Mouse (Mus musculus) right cerebral cortex, postnatal 10 days (tissue): ENCODE data around the gene Mat2b.
"Not testable (repeated sequence)": the region's sequence is repeated elsewhere in the genome, so short reads cannot be mapped to it uniquely, and the experiment has no call there.

Experiments used
- DNase-seq, 2 experiments: peaks; one replicate each; pipeline ENCODE4 v3.0.0; 2021; ENCODE audit warnings: low spot score in 2 of 2

The Mat2b gene

GRCm38 (mm10) chr11:40695103-40695502 is at the start of gene Mat2b:
TSS of gene Mat2b (minus strand) at chr11:40695203.
- DNase-seq = no peak

DNA sequence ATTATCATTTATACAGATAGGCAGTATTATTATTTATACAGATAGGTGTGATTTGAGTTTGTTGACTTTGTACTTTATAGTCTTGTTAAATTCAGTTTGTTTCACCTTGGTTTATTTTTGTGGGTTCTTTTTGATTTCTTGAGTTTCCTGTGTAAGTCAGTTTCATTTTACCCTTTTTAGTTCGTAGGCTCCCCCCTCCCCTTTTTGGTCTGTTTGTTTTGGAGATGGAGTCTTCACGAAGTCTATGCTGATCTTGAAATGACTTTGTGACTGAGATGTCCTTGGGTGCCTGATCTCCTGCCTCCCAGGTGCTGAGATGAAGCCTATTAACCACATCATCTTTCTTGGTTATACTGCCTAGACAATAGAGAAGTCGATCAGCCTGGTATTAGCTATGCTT is 49.3 kb upstream of the Mat2b start:
- DNase-seq = no peak

DNA sequence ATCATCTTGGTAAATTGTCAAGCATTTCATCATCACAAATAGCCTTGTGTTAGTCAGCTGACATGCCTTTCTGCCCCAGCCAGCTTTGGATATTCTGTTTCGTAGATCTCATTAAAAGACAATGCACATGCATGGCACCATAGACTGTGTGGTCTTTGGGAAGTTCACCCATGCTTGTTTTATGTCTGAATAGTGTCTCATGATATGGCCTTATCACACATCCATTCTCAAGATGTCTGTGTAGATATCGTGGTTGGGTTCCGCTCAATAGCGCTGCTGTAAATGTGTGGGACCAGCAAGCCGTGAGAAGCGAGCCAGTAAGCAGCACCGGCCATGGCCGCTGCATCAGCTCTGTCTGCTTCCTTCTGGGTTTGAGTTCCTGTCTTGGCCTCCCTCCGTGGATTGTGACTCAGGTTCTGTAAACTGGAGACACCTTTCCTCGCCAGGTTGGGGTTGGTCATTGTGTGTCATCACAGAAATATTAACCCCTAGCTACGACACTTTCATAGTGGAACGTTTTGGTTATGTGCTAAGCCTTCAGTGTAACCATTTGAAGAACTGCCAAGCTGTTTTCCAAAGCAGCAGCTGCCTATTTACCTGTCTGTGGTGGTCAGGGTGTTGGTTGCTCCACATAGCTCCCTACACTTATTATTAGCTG is 46.7 kb upstream of the Mat2b start:
- DNase-seq = no peak

GRCm38 (mm10) chr11:40737369-40737768 is 42.4 kb upstream of the Mat2b start:
- no peak for DNase-seq

DNA sequence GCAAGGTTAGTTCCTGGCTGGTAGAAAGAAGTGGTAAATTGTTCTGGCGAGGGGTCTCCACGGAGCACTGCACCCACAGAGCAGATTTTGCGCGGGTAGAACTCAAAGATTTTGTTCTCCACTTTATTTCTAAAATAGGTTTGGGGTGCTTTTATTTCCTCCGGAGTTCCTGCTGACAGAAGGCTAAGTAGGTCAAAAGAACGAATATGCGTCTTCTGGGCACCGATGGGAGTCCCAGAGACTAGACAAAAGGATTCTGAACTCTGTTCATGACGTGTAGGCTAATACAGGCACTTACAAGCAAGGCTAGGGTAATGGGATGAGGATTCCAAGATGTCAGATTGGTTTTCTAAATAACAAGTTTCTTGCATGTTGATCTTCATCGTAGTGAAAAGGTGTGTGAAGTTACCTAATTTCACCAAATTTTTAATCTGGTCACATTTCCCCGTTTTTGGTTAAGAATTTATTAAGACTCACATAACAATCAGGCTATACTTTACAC is 39.3 kb upstream of the Mat2b start:
- no peak for DNase-seq

GRCm38 (mm10) chr11:40733339-40734174 is 38.6 kb upstream of the Mat2b start, which contains the start of the genes Hmmr and Nudcd2:
TSS of gene Hmmr (minus strand) at chr11:40733422.
TSS of gene Nudcd2 (plus strand) at chr11:40733667.
- DNase-seq = peak; percentile 97 to 98

DNA sequence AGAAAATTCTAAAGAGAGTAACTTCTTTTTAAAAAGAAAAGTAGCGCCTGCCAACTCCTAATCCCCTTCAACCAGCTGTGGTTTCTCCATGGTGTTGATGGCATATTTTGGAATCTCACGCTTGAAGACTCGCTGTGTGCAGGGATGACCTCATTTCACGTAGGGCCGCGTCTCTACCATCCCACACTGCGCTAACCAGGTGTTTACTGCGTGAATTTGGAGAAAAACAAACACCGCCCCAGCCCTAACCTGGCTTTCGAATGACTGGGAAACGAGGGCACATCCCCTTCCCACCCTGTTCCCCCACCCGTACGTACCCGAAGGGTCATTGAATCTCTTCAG is 38.0 kb upstream of the Mat2b start:
- DNase-seq = no peak

GRCm38 (mm10) chr11:40718324-40718723 is 23.3 kb upstream of the Mat2b start:
- no peak for DNase-seq

DNA sequence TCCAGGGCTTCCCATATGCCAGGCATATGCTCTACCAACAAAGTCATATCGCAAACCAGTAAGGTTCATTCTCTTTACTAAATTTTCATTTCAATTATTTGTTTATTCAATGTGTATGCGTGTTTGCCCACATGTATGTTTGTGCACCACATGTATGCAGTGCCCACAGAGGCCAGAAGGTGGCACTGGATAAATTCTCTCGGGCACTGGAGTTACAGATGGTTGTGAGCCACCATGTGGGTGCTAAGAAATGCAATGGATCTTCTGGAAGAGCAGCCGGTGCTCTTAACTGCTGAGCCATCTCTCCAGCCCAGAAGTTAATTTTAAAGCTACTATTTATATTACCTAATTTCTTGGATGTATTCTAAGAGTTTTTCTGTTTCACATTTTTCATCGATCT is 20.5 kb upstream of the Mat2b start:
- DNase-seq = peak; percentile 49 to 51

GRCm38 (mm10) chr11:40713858-40714257 is 18.9 kb upstream of the Mat2b start:
- DNase-seq = peak in 1 of 2 experiments; percentile 37

- DNase-seq = not testable (repeated sequence)
These were observed 14.9 kb upstream of the Mat2b start for GRCm38 (mm10) chr11:40709899-40710298.

DNA sequence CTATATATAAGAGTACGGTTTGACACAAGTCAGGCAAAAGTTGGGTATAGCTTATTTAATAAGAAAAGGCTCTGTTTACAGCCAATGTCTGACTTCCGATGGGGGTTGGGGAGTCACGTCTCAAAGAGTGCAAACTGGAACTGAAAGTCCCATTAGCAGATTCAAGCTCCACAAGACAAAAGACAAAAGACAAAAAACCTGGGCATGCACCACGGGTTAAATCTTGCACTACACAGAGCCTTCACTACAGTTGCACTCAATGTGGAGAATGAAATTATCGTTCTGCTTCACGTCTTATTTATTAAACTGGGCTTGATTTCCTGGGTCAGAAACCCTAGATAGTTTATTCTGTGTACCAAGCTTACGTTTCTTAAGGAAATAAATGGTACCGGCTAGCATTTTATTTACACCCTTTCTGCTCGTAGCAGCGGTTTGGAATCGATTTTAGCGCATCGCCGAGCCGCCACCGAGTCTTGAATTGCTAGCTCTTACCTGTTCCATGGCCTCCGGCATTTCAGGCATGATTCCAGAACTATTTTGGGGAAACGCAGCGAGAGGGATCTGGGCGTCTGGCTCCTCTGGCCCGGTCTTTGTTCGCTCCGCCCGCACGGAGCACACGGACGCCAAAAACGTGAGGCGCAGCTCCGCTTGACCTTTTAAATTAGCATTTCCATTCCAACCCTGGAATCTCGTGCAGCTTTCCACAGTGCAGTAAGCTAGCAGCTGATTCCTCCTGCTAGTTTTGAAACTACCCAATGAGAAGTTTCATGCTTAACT is 504 bp downstream of the Mat2b start:
- DNase-seq = peak; percentile 70 to 78

DNA sequence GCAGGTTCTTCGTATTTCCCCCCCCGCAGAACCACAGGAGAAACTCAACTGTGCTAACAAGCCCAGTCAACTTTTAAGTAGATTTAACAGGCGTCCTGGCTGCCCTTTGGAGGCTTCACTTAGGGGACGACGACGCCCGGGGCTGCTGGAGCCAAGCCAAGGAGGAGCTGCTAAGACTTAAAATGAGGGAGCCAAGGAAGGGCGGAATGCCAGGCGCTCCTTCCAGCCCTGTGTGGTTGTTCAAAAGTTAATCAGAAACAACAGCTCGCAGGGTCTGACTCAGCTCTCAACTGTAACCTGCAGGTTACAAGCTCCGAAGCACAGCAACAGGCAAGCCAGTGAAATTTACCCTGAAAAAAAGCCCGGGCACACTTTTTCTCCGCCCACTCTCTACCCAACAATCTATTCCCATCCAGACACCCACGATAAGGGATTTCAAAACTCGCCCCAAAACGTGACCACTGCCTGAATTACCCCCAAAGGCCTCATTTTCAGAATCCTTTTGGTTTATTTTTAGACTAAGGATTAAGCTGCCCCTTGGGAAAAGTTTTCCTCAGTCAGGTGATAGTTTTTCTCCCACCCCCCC is 1.5 kb downstream of the Mat2b start:
- peak; percentile 81 for DNase-seq

GRCm38 (mm10) chr11:40692511-40693365 is 2.3 kb downstream of the Mat2b start:
- DNase-seq = peak; percentile 96

- peak; percentile 44 to 45 for DNase-seq
These were observed 2.9 kb downstream of the Mat2b start for GRCm38 (mm10) chr11:40692101-40692509.

- no peak for DNase-seq
These were observed 4.4 kb downstream of the Mat2b start for GRCm38 (mm10) chr11:40690444-40691127.

- DNase-seq = no peak
These were observed 11.7 kb downstream of the Mat2b start for GRCm38 (mm10) chr11:40683295-40683694.

- DNase-seq = no peak
These were observed 12.5 kb downstream of the Mat2b start for GRCm38 (mm10) chr11:40682456-40682855.

GRCm38 (mm10) chr11:40677169-40677568 is 17.8 kb downstream of the Mat2b start:
- no peak for DNase-seq
